Mouse (Mus musculus) frontal cortex, postnatal 10 days (tissue): ENCODE data around the gene 1700030K09Rik.

Experiments
- DNase-seq, 2 experiments: peaks; one replicate each; pipeline ENCODE4 v3.0.0; 2022; ENCODE audit warnings: low spot score in 2 of 2, mixed read lengths in 1 of 2

Gene 1700030K09Rik

GRCm38 (mm10) chr8:72504637-72505314 is 61.1 kb downstream of the 1700030K09Rik start:
- DNase-seq, result no peak

GRCm38 (mm10) chr8:72507505-72507904 is 63.8 kb downstream of the 1700030K09Rik start:
- DNase-seq, result no peak
